Mouse (Mus musculus): Measurements from ENCODE around the gene Zbtb8os.

GRCm38 (mm10) chr4:129303401-129303800, 32.1 kb upstream of the Zbtb8os start:
- TF ChIP-seq CTCF (IDR thresholded peaks at IDR 0.05; ENCODE audit: low read depth, low read length) (no peak), POLR2A (IDR thresholded peaks at IDR 0.05; ENCODE audit: insufficient read depth, low read length) (no peak)
